Mouse (Mus musculus) CH12.LX (cell line): Measurements from ENCODE around the gene 4933414I15Rik. TPM values are rescaled to one million over a fixed set of nuclear protein-coding genes. Genes with fewer than 3 reads are reported as not detected.

Source experiments
- DNase-seq: peaks from one replicate; pipeline ENCODE4 v3.0.0-alpha.2; 2013; ENCODE audit errors: extremely low read depth
- H3K27ac ChIP-seq: 2 replicates; pipeline ENCODE4 v1.5.1; 2012; ENCODE audit warnings: low read depth, mild to moderate bottlenecking, control low read depth, moderate library complexity; ENCODE audit not compliant: insufficient read depth
- H3K27me3 ChIP-seq: replicated peaks from 2 replicates; pipeline ENCODE3; 2012; ENCODE audit warnings: inconsistent platforms
- H3K36me3 ChIP-seq, 2 experiments: replicated peaks in 1 of 2; 2 replicates each; pipeline versions ENCODE3 to v1.6.1; 2012; ENCODE audit warnings: inconsistent platforms in 1 of 2, low read length in 1 of 2, mild to moderate bottlenecking in 1 of 2, mixed read lengths in 1 of 2, moderate library complexity in 1 of 2; ENCODE audit not compliant: control insufficient read depth in 1 of 2, insufficient read depth in 1 of 2
- H3K4me1 ChIP-seq, 2 experiments: 2 replicates each; pipeline ENCODE4 v1.6.1; 2012; ENCODE audit warnings: inconsistent platforms in 1 of 2, moderate library complexity in 1 of 2; ENCODE audit not compliant: insufficient read depth in 2 of 2, control insufficient read depth in 1 of 2
- H3K4me2 ChIP-seq: 2 replicates; pipeline ENCODE4 v1.6.1; 2012; ENCODE audit warnings: low read depth, mild to moderate bottlenecking, control low read depth; ENCODE audit not compliant: poor library complexity, insufficient read depth, severe bottlenecking
- H3K4me3 ChIP-seq, 3 experiments: fragments of 150-350 bp in 1 of 3; sonication (generic) in 1 of 3; replicated peaks in 1 of 3; 2 replicates each; pipeline versions ENCODE3 to v1.5.1; 2011 to 2012; ENCODE audit warnings: low read depth in 2 of 3, low read length in 2 of 3, mild to moderate bottlenecking in 2 of 3, moderate library complexity in 2 of 3, control low read depth in 1 of 3, improper control_type of control experiment in 1 of 3, inconsistent platforms in 1 of 3, mixed read lengths in 1 of 3; ENCODE audit not compliant: poor library complexity in 1 of 3
- H3K79me2 ChIP-seq: replicated peaks from 2 replicates; pipeline ENCODE4 v1.6.1; 2012; ENCODE audit warnings: mild to moderate bottlenecking, moderate library complexity; ENCODE audit not compliant: control insufficient read depth, poor library complexity, insufficient read depth, severe bottlenecking; ENCODE audit errors: extremely low read depth
- H3K9ac ChIP-seq: 2 replicates; pipeline ENCODE4 v1.6.1; 2012; ENCODE audit warnings: low read depth, mild to moderate bottlenecking, control low read depth, moderate library complexity; ENCODE audit not compliant: insufficient read depth
- H3K9me3 ChIP-seq: replicated peaks from 2 replicates; pipeline ENCODE3; 2012; ENCODE audit warnings: low read length, inconsistent platforms, mixed read lengths
- CHD1 ChIP-seq: IDR thresholded peaks from 2 replicates; pipeline ENCODE4 v1.6.1; 2012; ENCODE audit warnings: low read depth, low read length, improper control_type of control experiment, inconsistent platforms
- CHD2 ChIP-seq: IDR thresholded peaks from 2 replicates; pipeline ENCODE4 v1.6.1; 2011; ENCODE audit warnings: low read length, improper control_type of control experiment
- CTCF ChIP-seq, 2 experiments: IDR thresholded peaks in 1 of 2; conservative IDR thresholded peaks in 1 of 2; 2 replicates each; pipeline ENCODE4 v1.5.1; 2011 to 2012; ENCODE audit warnings: low read depth in 2 of 2, low read length in 2 of 2, improper control_type of control experiment in 1 of 2, inconsistent platforms in 1 of 2, mild to moderate bottlenecking in 1 of 2, moderate library complexity in 1 of 2
- E2F4 ChIP-seq: IDR thresholded peaks from 2 replicates; pipeline ENCODE4 v1.6.1; 2011; ENCODE audit warnings: low read depth, low read length, improper control_type of control experiment; ENCODE audit not compliant: insufficient replicate concordance
- EP300 ChIP-seq: IDR thresholded peaks from 2 replicates; pipeline ENCODE4 v1.6.1; 2011; ENCODE audit warnings: low read length, improper control_type of control experiment
- ETS1 ChIP-seq: conservative IDR thresholded peaks from 2 replicates; pipeline ENCODE4 v1.6.1; 2012; ENCODE audit warnings: low read depth, mild to moderate bottlenecking, inconsistent platforms, low read length, improper control_type of control experiment, moderate library complexity
- IRF4 ChIP-seq: IDR thresholded peaks from 2 replicates; pipeline ENCODE4 v1.6.1; 2014; ENCODE audit warnings: low read depth, mild to moderate bottlenecking, inconsistent platforms, low read length, improper control_type of control experiment
- JUND ChIP-seq: conservative IDR thresholded peaks from 2 replicates; pipeline ENCODE4 v1.6.1; 2011; ENCODE audit warnings: low read depth, low read length, improper control_type of control experiment
- MEF2A ChIP-seq: IDR thresholded peaks from 2 replicates; pipeline ENCODE4 v1.6.1; 2014; ENCODE audit warnings: low read depth, mild to moderate bottlenecking, inconsistent platforms, low read length, improper control_type of control experiment, borderline replicate concordance
- MYC ChIP-seq: IDR thresholded peaks from 2 replicates; pipeline ENCODE4 v1.6.1; 2011; ENCODE audit warnings: low read depth, mild to moderate bottlenecking, improper control_type of control experiment, low read length
- NRF1 ChIP-seq: IDR thresholded peaks from 2 replicates; pipeline ENCODE4 v1.6.1; 2014; ENCODE audit warnings: low read depth, mild to moderate bottlenecking, inconsistent platforms, low read length, improper control_type of control experiment, moderate library complexity
- PAX5 ChIP-seq: IDR thresholded peaks from 2 replicates; pipeline ENCODE4 v1.6.1; 2012; ENCODE audit warnings: low read length, inconsistent platforms, mixed read lengths
- SIN3A ChIP-seq: IDR thresholded peaks from 2 replicates; pipeline ENCODE4 v1.6.1; 2012; ENCODE audit warnings: low read length, improper control_type of control experiment, inconsistent platforms
- UBTF ChIP-seq: IDR thresholded peaks from 2 replicates; pipeline ENCODE4 v1.6.1; 2012; ENCODE audit warnings: low read depth, mild to moderate bottlenecking, inconsistent platforms, low read length, improper control_type of control experiment, moderate library complexity
- ZMIZ1 ChIP-seq: IDR thresholded peaks from 2 replicates; pipeline ENCODE4 v1.6.1; 2012; ENCODE audit warnings: low read depth, mild to moderate bottlenecking, inconsistent platforms, low read length, improper control_type of control experiment
- ZNF384 ChIP-seq: IDR thresholded peaks from 2 replicates; pipeline ENCODE4 v1.6.1; 2012; ENCODE audit warnings: low read depth, low read length, improper control_type of control experiment, inconsistent platforms
- dilution Hi-C: fragments of 300-500 bp; cut with MboI; formaldehyde crosslinking; loops from 2 replicates; pipeline ENCODE4 v1.14.3; 2020; ENCODE audit warnings: low sequenced_read_pairs; ENCODE audit not compliant: extremely low pct_unique_long_range_greater_than_20kb, extremely low pct_ligation_motif_present
- in situ Hi-C: fragments of 300-500 bp; cut with MboI; formaldehyde crosslinking; loops from 3 replicates; pipeline ENCODE4 v1.14.3; 2019; ENCODE audit warnings: low sequenced_read_pairs, low pct_ligation_motif_present, low pct_unique_long_range_greater_than_20kb, mixed read lengths
- polyA plus RNA-seq: library from polyadenylated mRNA; unstranded; fragments of >175 nt; gene quantifications from 2 replicates; pipeline ENCODE4 v1.2.1, GENCODE M21; 2012; ENCODE audit warnings: low read depth; ENCODE audit not compliant: insufficient read length
- total RNA-seq, 2 experiments: library from RNA; depleted of rRNA; stranded (reverse); fragments of 300-350 nt in 1 of 2; fragments of >200 nt in 1 of 2; gene quantifications; 2 replicates each; pipeline ENCODE4 v1.2.3; 2012 to 2014

Gene 4933414I15Rik
- total and polyA plus RNA-seq, 3 experiments = not detected

GRCm38 (mm10) chr11:50892441-50892840 is 51.1 kb downstream of the 4933414I15Rik start:
- DNase-seq = peak; percentile 36
- TF ChIP-seq EP300 (no peak), IRF4 (no peak), NRF1 (no peak), CHD2 (no peak), MEF2A (no peak), E2F4 (no peak), ZNF384 (no peak), PAX5 (no peak), CTCF (conservative IDR thresholded peaks at IDR 0.05 in 1 of 2, IDR thresholded peaks at IDR 0.05 in 1 of 2; ENCODE audit: low read depth in 2 of 2, low read length in 2 of 2) (no peak), ZMIZ1 (no peak), UBTF (no peak), ETS1 (no peak), MYC (no peak), SIN3A (no peak), JUND (no peak), CHD1 (no peak)
- TF ChIP-seq, all 38 proteins: peak for 0
- Histone ChIP-seq H3K4me1 (no peaks in the 10 kb centered on the region), H3K27ac (no peak overlapping the region), H3K9ac (no peak overlapping the region), H3K79me2 (no peaks in the 10 kb centered on the region), H3K36me3 (no peaks in the 10 kb centered on the region), H3K4me3 (no peak overlapping the region), H3K9me3 (peaks cover 10% of the 10 kb centered on the region), H3K27me3 (peaks cover 47% of the 10 kb centered on the region), H3K4me2 (no peak overlapping the region)
- in situ Hi-C loops = no loop called here
- dilution Hi-C loops = no loop called here

Other genes starting within 250 kb of the 4933414I15Rik start
- gene Zfp354c, start 116.0 kb downstream of the 4933414I15Rik start, total RNA-seq (2012; rRNA removed) = 1.1 and 1.4 TPM in 2 replicates
- gene Zfp354c, start 116.0 kb downstream of the 4933414I15Rik start, total RNA-seq (2014; rRNA removed) = 1.9 and 2.1 TPM in 2 replicates
- gene Zfp354c, start 116.0 kb downstream of the 4933414I15Rik start, polyA plus RNA-seq = 2.2 TPM in 2 replicates
- not detected in 2 replicates for gene Zfp879, start 102.2 kb downstream of the 4933414I15Rik start, total RNA-seq (2012; rRNA removed)
- not detected in 2 replicates for gene Zfp879, start 102.2 kb downstream of the 4933414I15Rik start, total RNA-seq (2014; rRNA removed)
- gene Zfp879, start 102.2 kb downstream of the 4933414I15Rik start, polyA plus RNA-seq = not detected in 2 replicates
- 0.08 and 0.21 TPM in 2 replicates for gene Grm6, start 93.1 kb downstream of the 4933414I15Rik start, total RNA-seq (2012; rRNA removed)
- 0.23 and 0.42 TPM in 2 replicates for gene Grm6, start 93.1 kb downstream of the 4933414I15Rik start, total RNA-seq (2014; rRNA removed)
- gene Grm6, start 93.1 kb downstream of the 4933414I15Rik start, polyA plus RNA-seq = 0.74 and 1.0 TPM in 2 replicates
- gene Zfp454, start 56.1 kb downstream of the 4933414I15Rik start, total RNA-seq (2012; rRNA removed) = not detected in 2 replicates
- gene Zfp454, start 56.1 kb downstream of the 4933414I15Rik start, total RNA-seq (2014; rRNA removed) = not detected in 2 replicates
- not detected in 2 replicates for gene Zfp454, start 56.1 kb downstream of the 4933414I15Rik start, polyA plus RNA-seq
- not detected in 2 replicates for gene Zfp2, start 27.6 kb downstream of the 4933414I15Rik start, total RNA-seq (2012; rRNA removed)
- gene Zfp2, start 27.6 kb downstream of the 4933414I15Rik start, total RNA-seq (2014; rRNA removed) = not detected in 2 replicates
- gene Zfp2, start 27.6 kb downstream of the 4933414I15Rik start, polyA plus RNA-seq = not detected in 2 replicates
- not detected in 2 replicates for gene Zfp354b, start 12.1 kb downstream of the 4933414I15Rik start, total RNA-seq (2012; rRNA removed)
- not detected in 2 replicates for gene Zfp354b, start 12.1 kb downstream of the 4933414I15Rik start, total RNA-seq (2014; rRNA removed)
- not detected in 2 replicates for gene Zfp354b, start 12.1 kb downstream of the 4933414I15Rik start, polyA plus RNA-seq
- not detected in 2 replicates for gene Prop1, start 10.0 kb upstream of the 4933414I15Rik start, total RNA-seq (2012; rRNA removed)
- not detected in 2 replicates for gene Prop1, start 10.0 kb upstream of the 4933414I15Rik start, total RNA-seq (2014; rRNA removed)
- gene Prop1, start 10.0 kb upstream of the 4933414I15Rik start, polyA plus RNA-seq = not detected in 2 replicates
- gene Olfr1378, start 22.8 kb upstream of the 4933414I15Rik start, total RNA-seq (2012; rRNA removed) = not detected in 2 replicates
- gene Olfr1378, start 22.8 kb upstream of the 4933414I15Rik start, total RNA-seq (2014; rRNA removed) = not detected in 2 replicates
- gene Olfr1378, start 22.8 kb upstream of the 4933414I15Rik start, polyA plus RNA-seq = not detected in 2 replicates
- not detected in 2 replicates for gene Olfr1377, start 38.2 kb upstream of the 4933414I15Rik start, total RNA-seq (2012; rRNA removed)
- gene Olfr1377, start 38.2 kb upstream of the 4933414I15Rik start, total RNA-seq (2014; rRNA removed) = not detected in 2 replicates
- gene Olfr1377, start 38.2 kb upstream of the 4933414I15Rik start, polyA plus RNA-seq = not detected in 2 replicates
- not detected in 2 replicates for gene Olfr51, start 59.8 kb upstream of the 4933414I15Rik start, total RNA-seq (2012; rRNA removed)
- not detected in 2 replicates for gene Olfr51, start 59.8 kb upstream of the 4933414I15Rik start, total RNA-seq (2014; rRNA removed)
- gene Olfr51, start 59.8 kb upstream of the 4933414I15Rik start, polyA plus RNA-seq = not detected in 2 replicates
- not detected in 2 replicates for gene Olfr54, start 70.5 kb upstream of the 4933414I15Rik start, total RNA-seq (2012; rRNA removed)
- not detected in 2 replicates for gene Olfr54, start 70.5 kb upstream of the 4933414I15Rik start, total RNA-seq (2014; rRNA removed)
- not detected in 2 replicates for gene Olfr54, start 70.5 kb upstream of the 4933414I15Rik start, polyA plus RNA-seq
- gene Olfr1375, start 104.3 kb upstream of the 4933414I15Rik start, total RNA-seq (2012; rRNA removed) = not detected in 2 replicates
- gene Olfr1375, start 104.3 kb upstream of the 4933414I15Rik start, total RNA-seq (2014; rRNA removed) = not detected in 2 replicates
- not detected in 2 replicates for gene Olfr1375, start 104.3 kb upstream of the 4933414I15Rik start, polyA plus RNA-seq
- not detected in 2 replicates for gene Zfp354a, start 115.5 kb upstream of the 4933414I15Rik start, total RNA-seq (2012; rRNA removed)
- not detected in 2 replicates for gene Zfp354a, start 115.5 kb upstream of the 4933414I15Rik start, total RNA-seq (2014; rRNA removed)
- not detected in 2 replicates for gene Zfp354a, start 115.5 kb upstream of the 4933414I15Rik start, polyA plus RNA-seq